Mouse (Mus musculus) testis, adult 2 months (tissue): ENCODE measurements at regions not wholly inside any gene's neighbourhood (a gene's known extent, or its start where the extent isn't known, plus 50 kb on each side); places are given as distances from the start of the nearest gene placed in this dataset.
A peak's percentile ranks its signal among the peaks of the same experiment; 100 is the strongest.

Source experiments
- H3K27ac ChIP-seq: fragments of 200-500 bp; 2 replicates; pipeline ENCODE4 v1.5.1; 2012; ENCODE audit warnings: low read depth, low read length; ENCODE audit not compliant: control insufficient read depth, insufficient read depth
- H3K27me3 ChIP-seq: fragments of 200-500 bp; 2 replicates; pipeline ENCODE4 v1.6.1; 2012; ENCODE audit warnings: mild to moderate bottlenecking, low read length, moderate library complexity; ENCODE audit not compliant: control insufficient read depth, insufficient read depth
- H3K36me3 ChIP-seq: fragments of 200-500 bp; 2 replicates; pipeline ENCODE4 v1.6.1; 2012; ENCODE audit warnings: mild to moderate bottlenecking, low read length; ENCODE audit not compliant: control insufficient read depth, insufficient read depth
- H3K4me1 ChIP-seq: fragments of 200-500 bp; 2 replicates; pipeline ENCODE4 v1.6.1; 2012; ENCODE audit warnings: low read length; ENCODE audit not compliant: control insufficient read depth, insufficient read depth
- H3K4me3 ChIP-seq: fragments of 200-500 bp; 2 replicates; pipeline ENCODE4 v1.5.1; 2012; ENCODE audit warnings: low read depth, mild to moderate bottlenecking, low read length, moderate library complexity, mixed read lengths; ENCODE audit not compliant: control insufficient read depth
- CTCF ChIP-seq: fragments of 200-500 bp; IDR thresholded peaks from 2 replicates; pipeline ENCODE4 v1.5.1; 2012; ENCODE audit warnings: low read depth, mild to moderate bottlenecking, inconsistent platforms, low read length, moderate library complexity; ENCODE audit not compliant: control insufficient read depth, insufficient read depth, insufficient replicate concordance
- POLR2A ChIP-seq: fragments of 200-500 bp; IDR thresholded peaks from 2 replicates; pipeline ENCODE4 v1.6.1; 2012; ENCODE audit warnings: low read depth, mild to moderate bottlenecking, inconsistent platforms, low read length, moderate library complexity; ENCODE audit not compliant: control insufficient read depth

- peaks cover 6% of the 10 kb centered on the region for H3K4me1 ChIP-seq
- H3K27ac ChIP-seq: peak overlapping the region; percentile 82
- H3K4me3 ChIP-seq: no peak overlapping the region
- H3K36me3 ChIP-seq: no peaks in the 10 kb centered on the region
- H3K27me3 ChIP-seq: no peaks in the 10 kb centered on the region
- no peak for TF ChIP-seq CTCF
- no peak; the same call in 1 of the 2 replicates for TF ChIP-seq POLR2A
Observed at GRCm38 (mm10) chr1:133492291-133492985, 68.3 kb upstream of the Sox13 start.

- Histone ChIP-seq H3K36me3 (no peaks in the 10 kb centered on the region), H3K4me1 (peaks cover 6% of the 10 kb centered on the region), H3K27me3 (no peaks in the 10 kb centered on the region), H3K27ac (peak overlapping the region; percentile 65), H3K4me3 (no peak overlapping the region)
- TF ChIP-seq POLR2A (no peak), CTCF (no peak)
Observed at GRCm38 (mm10) chr1:133491857-133492290, 67.7 kb upstream of the Sox13 start.

GRCm38 (mm10) chr1:133487171-133487901, 63.2 kb upstream of the Sox13 start:
- Histone ChIP-seq H3K36me3 (no peaks in the 10 kb centered on the region), H3K4me1 (no peaks in the 10 kb centered on the region; the same call in 1 of the 2 replicates), H3K27me3 (no peaks in the 10 kb centered on the region), H3K27ac (no peak overlapping the region), H3K4me3 (peak overlapping the region; percentile 44)
- TF ChIP-seq CTCF: no peak
- TF ChIP-seq POLR2A: no peak

- no peak overlapping the region for H3K27ac ChIP-seq
- H3K4me1 ChIP-seq: no peaks in the 10 kb centered on the region
- H3K4me3 ChIP-seq: no peak overlapping the region
- H3K36me3 ChIP-seq: no peaks in the 10 kb centered on the region
- no peaks in the 10 kb centered on the region for H3K27me3 ChIP-seq
- no peak for TF ChIP-seq CTCF
- TF ChIP-seq POLR2A: no peak
Observed at GRCm38 (mm10) chr1:133486370-133486769, 62.2 kb upstream of the Sox13 start.

GRCm38 (mm10) chr1:133482891-133483290, 58.7 kb upstream of the Sox13 start:
- H3K4me3 ChIP-seq: no peak overlapping the region
- no peaks in the 10 kb centered on the region for H3K4me1 ChIP-seq
- H3K27ac ChIP-seq: no peak overlapping the region
- TF ChIP-seq CTCF (no peak), POLR2A (no peak)
- no peaks in the 10 kb centered on the region for H3K36me3 ChIP-seq
- H3K27me3 ChIP-seq: no peaks in the 10 kb centered on the region

GRCm38 (mm10) chr1:133474546-133474945, 50.4 kb upstream of the Sox13 start:
- Histone ChIP-seq H3K4me1 (no peaks in the 10 kb centered on the region), H3K27ac (no peak overlapping the region), H3K4me3 (no peak overlapping the region), H3K36me3 (no peaks in the 10 kb centered on the region), H3K27me3 (no peaks in the 10 kb centered on the region)
- TF ChIP-seq CTCF: no peak
